Mouse (Mus musculus): ENCODE measurements around the gene Rasgrf1. TPM values are rescaled to one million over a fixed set of nuclear protein-coding genes. Genes with fewer than 3 reads are reported as not detected.

Rasgrf1 gene
- polyA plus RNA-seq, 1 experiment from 2014 or later, result 0.02 TPM

DNA sequence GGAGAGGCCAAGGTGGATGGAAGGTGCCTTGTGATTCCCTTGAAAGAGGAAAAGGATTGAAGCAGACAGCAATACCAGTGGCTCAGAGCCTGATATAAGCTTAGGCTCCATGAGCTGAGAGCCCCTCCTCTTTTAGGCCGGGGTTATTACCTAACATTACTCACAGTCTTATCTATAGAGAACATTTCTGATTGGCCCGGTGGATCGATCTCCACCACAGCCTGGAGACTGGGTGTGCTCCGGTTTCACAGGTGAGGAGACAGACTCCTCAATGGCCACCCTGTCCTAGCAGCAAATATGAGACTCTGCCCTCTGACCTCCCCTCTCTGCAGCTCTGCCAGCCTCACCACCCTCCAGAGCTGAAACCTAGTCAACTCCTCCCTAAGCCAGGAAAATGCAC lies 3.4 kb downstream of the Rasgrf1 start:
- no peaks in the 10 kb centered on the region for H3K36me3 ChIP-seq (ENCODE audit: control insufficient read depth, insufficient read depth)
- H3K27me3 ChIP-seq (ENCODE audit: control insufficient read depth, insufficient read depth, low read depth, low read length), result peaks cover 41% of the 10 kb centered on the region
- ATAC-seq (ENCODE audit: low read depth), result peak; percentile 45; the same call in 1 of the 2 replicates
- no peak overlapping the region for H3K4me2 ChIP-seq (ENCODE audit: low read depth, low read length)
- H3K27ac ChIP-seq (ENCODE audit: low read length), result no peak overlapping the region
- no peak overlapping the region for H3K9ac ChIP-seq (ENCODE audit: low read depth, low read length)
- H3K4me3 ChIP-seq (ENCODE audit: low read depth, low read length), result no peak overlapping the region
- 39% methylated on average over 4 of the region's 4 CpGs for WGBS (ENCODE audit: insufficient replicate concordance)
- H3K9me3 ChIP-seq (replicated peaks; ENCODE audit: control insufficient read depth, low read length), result no peaks in the 10 kb centered on the region
- H3K4me1 ChIP-seq (ENCODE audit: control insufficient read depth, low read depth, low read length), result peaks cover 3% of the 10 kb centered on the region; the same call in 1 of the 2 replicates

DNA sequence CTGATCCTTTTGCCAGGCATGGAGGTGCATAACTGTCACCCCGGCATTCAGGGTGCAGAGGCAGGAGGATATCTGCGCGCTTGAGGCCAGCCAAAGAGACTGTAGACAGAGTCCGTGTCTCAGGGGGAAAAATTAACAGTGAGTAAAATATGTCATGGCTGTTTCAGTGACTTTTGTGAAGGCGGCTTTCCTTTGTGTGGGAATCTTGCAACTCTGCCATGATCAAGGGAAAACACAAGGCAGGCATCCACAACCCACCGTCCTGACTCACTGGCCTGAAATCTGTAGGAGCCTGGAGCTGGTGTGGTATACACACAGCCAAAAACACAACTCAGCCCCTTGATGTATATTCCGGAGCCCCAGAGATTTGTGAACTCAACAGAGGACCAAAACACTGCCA lies 6.8 kb downstream of the Rasgrf1 start:
- WGBS (ENCODE audit: insufficient replicate concordance), result 74% methylated on average over 7 of the region's 7 CpGs

DNA sequence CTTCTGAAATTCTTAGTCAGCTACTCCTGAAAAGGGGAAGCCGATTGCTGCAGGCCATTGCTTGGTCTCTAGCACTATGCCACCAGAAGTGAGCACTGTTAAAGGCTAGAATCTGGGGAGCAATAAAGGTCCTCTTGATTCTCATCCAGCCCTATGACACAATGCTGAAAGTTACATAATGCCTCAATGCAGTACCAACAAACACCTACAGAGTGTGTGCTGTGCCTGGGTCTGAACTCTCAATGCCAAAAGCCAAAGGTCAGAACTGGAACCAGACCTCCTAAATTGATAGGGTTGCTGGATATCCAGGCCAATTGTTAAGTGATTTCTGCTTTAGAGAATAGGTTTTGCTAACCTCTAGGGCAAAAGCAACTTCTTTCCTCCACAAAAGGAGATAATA lies 7.7 kb downstream of the Rasgrf1 start:
- WGBS (ENCODE audit: insufficient replicate concordance), result 36% methylated on average over 1 of the region's 1 CpGs
- no peaks in the 10 kb centered on the region for H3K36me3 ChIP-seq (ENCODE audit: control insufficient read depth, insufficient read depth)
- no peaks in the 10 kb centered on the region for H3K4me1 ChIP-seq (ENCODE audit: control insufficient read depth, low read depth, low read length)
- H3K4me3 ChIP-seq (ENCODE audit: low read depth, low read length), result no peak overlapping the region
- H3K27me3 ChIP-seq (ENCODE audit: control insufficient read depth, insufficient read depth, low read depth, low read length), result no peaks in the 10 kb centered on the region
- ATAC-seq (ENCODE audit: low read depth), result no peak
- no peak overlapping the region for H3K9ac ChIP-seq (ENCODE audit: low read depth, low read length)
- no peak overlapping the region for H3K27ac ChIP-seq (ENCODE audit: low read length)
- H3K4me2 ChIP-seq (ENCODE audit: low read depth, low read length), result no peak overlapping the region
- no peaks in the 10 kb centered on the region for H3K9me3 ChIP-seq (replicated peaks; ENCODE audit: control insufficient read depth, low read length)

More for the DNA sequence above, 6.8 kb downstream of the Rasgrf1 start:
- no peak overlapping the region for H3K4me3 ChIP-seq (ENCODE audit: low read depth, low read length)
- no peak overlapping the region for H3K9ac ChIP-seq (ENCODE audit: low read depth, low read length)
- no peak for ATAC-seq (ENCODE audit: low read depth)
- no peak overlapping the region for H3K27ac ChIP-seq (ENCODE audit: low read length)
- no peaks in the 10 kb centered on the region for H3K36me3 ChIP-seq (ENCODE audit: control insufficient read depth, insufficient read depth)
- H3K9me3 ChIP-seq (replicated peaks; ENCODE audit: control insufficient read depth, low read length), result no peaks in the 10 kb centered on the region
- no peaks in the 10 kb centered on the region for H3K4me1 ChIP-seq (ENCODE audit: control insufficient read depth, low read depth, low read length)
- H3K27me3 ChIP-seq (ENCODE audit: control insufficient read depth, insufficient read depth, low read depth, low read length), result peaks cover 7% of the 10 kb centered on the region
- H3K4me2 ChIP-seq (ENCODE audit: low read depth, low read length), result no peak overlapping the region

DNA sequence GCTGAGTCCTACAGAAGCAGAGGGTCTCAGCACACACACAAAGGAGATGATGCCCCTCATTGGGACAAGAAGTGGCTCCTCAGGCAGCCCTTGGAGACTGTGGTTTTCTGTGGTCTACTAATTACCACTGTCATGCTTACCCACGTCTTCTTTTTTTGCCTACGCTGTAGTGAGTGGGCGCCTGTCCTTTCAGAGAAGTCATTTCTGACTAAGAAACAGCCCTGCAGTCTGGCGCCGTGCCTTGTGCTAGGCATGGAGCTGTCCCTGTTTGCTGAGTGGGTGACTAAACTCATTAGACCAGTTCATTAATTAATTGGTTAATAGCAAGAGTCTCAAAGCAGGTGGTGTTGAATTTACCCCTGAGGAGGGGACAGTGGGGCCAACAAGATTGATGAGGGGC lies 9.1 kb downstream of the Rasgrf1 start:
- no peaks in the 10 kb centered on the region for H3K4me1 ChIP-seq (ENCODE audit: control insufficient read depth, low read depth, low read length)
- no peaks in the 10 kb centered on the region for H3K27me3 ChIP-seq (ENCODE audit: control insufficient read depth, insufficient read depth, low read depth, low read length)
- 57% methylated on average over 5 of the region's 5 CpGs for WGBS (ENCODE audit: insufficient replicate concordance)
- ATAC-seq (ENCODE audit: low read depth), result no peak
- no peaks in the 10 kb centered on the region for H3K9me3 ChIP-seq (replicated peaks; ENCODE audit: control insufficient read depth, low read length)
- H3K27ac ChIP-seq (ENCODE audit: low read length), result no peak overlapping the region
- H3K36me3 ChIP-seq (ENCODE audit: control insufficient read depth, insufficient read depth), result no peaks in the 10 kb centered on the region
- no peak overlapping the region for H3K4me2 ChIP-seq (ENCODE audit: low read depth, low read length)
- no peak overlapping the region for H3K4me3 ChIP-seq (ENCODE audit: low read depth, low read length)
- no peak overlapping the region for H3K9ac ChIP-seq (ENCODE audit: low read depth, low read length)

DNA sequence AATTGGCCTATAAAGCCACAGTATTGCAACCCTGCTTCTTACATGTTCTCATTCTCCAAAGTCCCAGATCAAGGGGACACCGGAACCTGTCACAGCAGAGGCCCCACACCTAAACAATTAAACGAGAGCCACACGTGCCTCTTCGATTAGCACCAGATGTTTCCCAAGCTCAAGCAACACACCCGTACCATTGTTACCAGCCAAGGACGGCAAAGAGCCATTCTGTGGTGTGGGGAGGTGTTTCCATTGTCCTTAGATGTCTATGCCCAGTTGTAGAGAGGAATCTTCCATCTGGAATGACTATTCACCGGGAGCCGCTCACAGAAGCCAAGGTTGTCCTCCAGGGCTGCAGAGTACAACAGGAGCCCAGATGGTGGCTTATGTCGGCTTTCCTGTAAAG lies 11.4 kb downstream of the Rasgrf1 start:
- no peaks in the 10 kb centered on the region for H3K9me3 ChIP-seq (replicated peaks; ENCODE audit: control insufficient read depth, low read length)

DNA sequence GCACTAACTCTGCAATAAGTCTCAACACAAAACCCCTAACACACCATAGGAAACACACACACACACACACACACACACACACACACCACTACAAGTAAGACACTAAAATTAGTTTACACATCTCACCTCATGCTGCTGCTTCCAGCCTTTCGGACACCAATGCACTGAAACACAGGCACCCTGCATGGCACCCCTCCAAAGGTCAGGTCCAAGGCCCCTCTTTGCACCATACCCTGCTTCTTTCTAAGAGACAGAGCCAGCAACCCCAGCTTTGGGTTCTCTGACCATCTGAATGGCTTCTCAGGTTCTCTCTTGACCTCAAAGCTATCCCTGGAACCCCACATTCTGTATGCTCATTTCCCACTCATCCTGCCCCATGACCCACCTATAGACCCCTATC lies 13.0 kb downstream of the Rasgrf1 start:
- Histone ChIP-seq H3K9ac (ENCODE audit: low read depth, low read length) (no peak overlapping the region), H3K27ac (ENCODE audit: low read length) (no peak overlapping the region), H3K4me2 (ENCODE audit: low read depth, low read length) (no peak overlapping the region), H3K9me3 (replicated peaks; ENCODE audit: control insufficient read depth, low read length) (no peaks in the 10 kb centered on the region), H3K4me3 (ENCODE audit: low read depth, low read length) (no peak overlapping the region), H3K27me3 (ENCODE audit: control insufficient read depth, insufficient read depth, low read depth, low read length) (no peaks in the 10 kb centered on the region), H3K4me1 (ENCODE audit: control insufficient read depth, low read depth, low read length) (no peaks in the 10 kb centered on the region), H3K36me3 (ENCODE audit: control insufficient read depth, insufficient read depth) (no peaks in the 10 kb centered on the region)
- 70% methylated on average over 1 of the region's 1 CpGs for WGBS (ENCODE audit: insufficient replicate concordance)
- ATAC-seq (ENCODE audit: low read depth), result no peak

More for the DNA sequence above, 11.4 kb downstream of the Rasgrf1 start:
- H3K9ac ChIP-seq (ENCODE audit: low read depth, low read length), result no peak overlapping the region
- no peak overlapping the region for H3K27ac ChIP-seq (ENCODE audit: low read length)
- no peaks in the 10 kb centered on the region for H3K36me3 ChIP-seq (ENCODE audit: control insufficient read depth, insufficient read depth)
- WGBS (ENCODE audit: insufficient replicate concordance), result 61% methylated on average over 9 of the region's 9 CpGs
- no peak overlapping the region for H3K4me3 ChIP-seq (ENCODE audit: low read depth, low read length)
- no peak overlapping the region for H3K4me2 ChIP-seq (ENCODE audit: low read depth, low read length)
- H3K27me3 ChIP-seq (ENCODE audit: control insufficient read depth, insufficient read depth, low read depth, low read length), result no peaks in the 10 kb centered on the region
- H3K4me1 ChIP-seq (ENCODE audit: control insufficient read depth, low read depth, low read length), result no peaks in the 10 kb centered on the region
- ATAC-seq (ENCODE audit: low read depth), result no peak

DNA sequence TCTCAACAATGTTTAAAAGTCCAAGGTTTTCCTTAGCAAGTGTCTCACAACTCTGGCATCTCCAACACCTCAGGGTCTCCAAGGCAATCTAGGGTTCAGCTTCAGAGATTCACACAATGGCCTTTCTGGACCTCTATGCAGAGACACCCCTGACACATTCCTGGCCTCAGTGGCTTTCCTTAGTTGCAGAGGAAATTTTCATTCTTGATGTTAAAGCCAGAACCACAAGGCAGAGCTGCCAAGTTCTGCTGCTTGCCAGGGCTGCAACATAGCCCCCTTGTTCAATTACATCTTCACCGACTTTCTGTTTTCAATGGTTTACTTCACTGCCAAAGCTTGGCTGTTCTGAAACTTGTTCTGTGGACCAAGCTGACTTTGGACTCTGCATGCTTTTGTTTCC lies 15.1 kb downstream of the Rasgrf1 start:
- Histone ChIP-seq H3K36me3 (ENCODE audit: control insufficient read depth, insufficient read depth) (no peaks in the 10 kb centered on the region), H3K4me2 (ENCODE audit: low read depth, low read length) (no peak overlapping the region), H3K27ac (ENCODE audit: low read length) (no peak overlapping the region), H3K4me3 (ENCODE audit: low read depth, low read length) (no peak overlapping the region), H3K9me3 (replicated peaks; ENCODE audit: control insufficient read depth, low read length) (no peaks in the 10 kb centered on the region), H3K4me1 (ENCODE audit: control insufficient read depth, low read depth, low read length) (no peaks in the 10 kb centered on the region), H3K9ac (ENCODE audit: low read depth, low read length) (no peak overlapping the region), H3K27me3 (ENCODE audit: control insufficient read depth, insufficient read depth, low read depth, low read length) (no peaks in the 10 kb centered on the region)
- ATAC-seq (ENCODE audit: low read depth), result no peak
- 76% methylated on average over 1 of the region's 1 CpGs for WGBS (ENCODE audit: insufficient replicate concordance)

DNA sequence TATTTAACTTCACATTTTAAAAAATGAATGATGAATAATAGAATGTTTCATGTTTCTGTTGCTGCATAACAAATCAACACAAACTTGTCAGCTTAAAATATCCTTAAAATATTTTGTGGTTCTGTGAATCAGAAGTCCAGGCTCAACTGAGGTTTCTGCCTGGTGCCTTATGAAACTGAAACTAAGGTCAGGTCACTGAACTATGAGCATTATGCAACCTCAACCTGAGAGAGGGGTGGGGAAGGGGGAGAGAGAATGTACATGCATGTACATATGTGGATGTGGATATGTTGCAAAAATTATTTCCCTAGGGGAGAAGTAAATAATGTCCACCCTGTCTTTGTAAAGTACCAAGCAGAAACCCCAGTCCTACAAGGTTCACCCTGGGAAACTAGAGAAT lies 18.8 kb downstream of the Rasgrf1 start:
- H3K36me3 ChIP-seq (ENCODE audit: control insufficient read depth, insufficient read depth), result no peaks in the 10 kb centered on the region
- no peak overlapping the region for H3K9ac ChIP-seq (ENCODE audit: low read depth, low read length)
- no peak overlapping the region for H3K4me2 ChIP-seq (ENCODE audit: low read depth, low read length)
- no peaks in the 10 kb centered on the region for H3K4me1 ChIP-seq (ENCODE audit: control insufficient read depth, low read depth, low read length)
- no peaks in the 10 kb centered on the region for H3K27me3 ChIP-seq (ENCODE audit: control insufficient read depth, insufficient read depth, low read depth, low read length)
- ATAC-seq (ENCODE audit: low read depth), result no peak
- H3K9me3 ChIP-seq (replicated peaks; ENCODE audit: control insufficient read depth, low read length), result no peaks in the 10 kb centered on the region
- H3K4me3 ChIP-seq (ENCODE audit: low read depth, low read length), result no peak overlapping the region
- no peak overlapping the region for H3K27ac ChIP-seq (ENCODE audit: low read length)

DNA sequence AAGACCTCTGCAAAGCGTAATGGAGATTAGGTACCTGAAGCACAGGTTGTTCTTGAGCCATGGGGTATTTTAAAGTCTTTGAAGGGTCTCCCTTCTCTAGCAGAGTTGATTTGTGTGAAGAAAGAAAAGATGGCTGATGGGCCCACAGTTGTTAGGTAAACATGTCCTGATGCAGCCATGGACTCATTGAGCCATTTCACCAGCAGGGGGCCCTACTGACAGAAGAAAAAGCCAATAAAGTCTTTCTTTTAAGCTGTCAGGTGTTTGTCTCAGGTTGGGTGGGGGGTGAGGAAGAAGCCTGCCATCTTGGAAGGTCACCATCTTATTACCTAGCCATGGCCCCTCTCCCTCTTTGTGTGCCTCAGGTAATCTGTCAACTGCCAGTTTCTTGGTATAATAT lies 30.7 kb downstream of the Rasgrf1 start:
- Histone ChIP-seq H3K4me1 (ENCODE audit: control insufficient read depth, low read depth, low read length) (no peaks in the 10 kb centered on the region), H3K36me3 (ENCODE audit: control insufficient read depth, insufficient read depth) (no peaks in the 10 kb centered on the region), H3K9me3 (replicated peaks; ENCODE audit: control insufficient read depth, low read length) (no peaks in the 10 kb centered on the region), H3K27ac (ENCODE audit: low read length) (no peak overlapping the region), H3K4me3 (ENCODE audit: low read depth, low read length) (no peak overlapping the region), H3K27me3 (ENCODE audit: control insufficient read depth, insufficient read depth, low read depth, low read length) (no peaks in the 10 kb centered on the region), H3K4me2 (ENCODE audit: low read depth, low read length) (no peak overlapping the region), H3K9ac (ENCODE audit: low read depth, low read length) (no peak overlapping the region)
- no peak for ATAC-seq (ENCODE audit: low read depth)
- 43% methylated on average over 1 of the region's 1 CpGs for WGBS (ENCODE audit: insufficient replicate concordance)

DNA sequence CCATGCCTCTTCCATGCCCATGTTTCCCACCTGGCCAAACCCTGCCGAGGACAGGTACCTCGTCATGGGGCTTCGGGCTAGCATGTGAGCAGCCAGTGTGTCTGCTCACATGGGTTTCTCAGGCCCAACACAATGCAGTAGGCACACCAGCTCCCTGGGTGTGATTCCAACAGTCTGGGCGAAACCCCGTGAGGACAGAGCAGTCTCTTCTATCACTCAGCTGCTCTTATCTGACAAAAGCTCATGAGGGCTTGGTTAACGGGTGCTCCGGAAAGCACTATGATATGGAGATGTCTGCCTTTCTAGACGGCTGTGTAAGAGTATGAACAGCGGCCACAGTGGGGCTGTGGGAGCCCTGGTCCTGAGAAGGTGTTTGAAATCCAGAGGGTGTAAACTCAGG lies 37.1 kb downstream of the Rasgrf1 start:
- H3K9ac ChIP-seq (ENCODE audit: low read depth, low read length), result no peak overlapping the region
- no peak overlapping the region for H3K27ac ChIP-seq (ENCODE audit: low read length)
- H3K9me3 ChIP-seq (replicated peaks; ENCODE audit: control insufficient read depth, low read length), result no peaks in the 10 kb centered on the region
- WGBS (ENCODE audit: insufficient replicate concordance), result 57% methylated on average over 9 of the region's 9 CpGs
- ATAC-seq (ENCODE audit: low read depth), result no peak
- no peaks in the 10 kb centered on the region for H3K27me3 ChIP-seq (ENCODE audit: control insufficient read depth, insufficient read depth, low read depth, low read length)
- H3K4me1 ChIP-seq (ENCODE audit: control insufficient read depth, low read depth, low read length), result no peaks in the 10 kb centered on the region
- H3K36me3 ChIP-seq (ENCODE audit: control insufficient read depth, insufficient read depth), result no peaks in the 10 kb centered on the region
- H3K4me3 ChIP-seq (ENCODE audit: low read depth, low read length), result no peak overlapping the region
- H3K4me2 ChIP-seq (ENCODE audit: low read depth, low read length), result no peak overlapping the region
